Mouse (Mus musculus) mature B cell (primary cell): Measurements from ENCODE around the gene Sertad2.

ENCODE experiments used
- in situ Hi-C: fragments of 300-500 bp; cut with MboI; formaldehyde crosslinking; loops from 2 replicates; pipeline ENCODE4 v1.14.3; 2019

The Sertad2 gene

DNA sequence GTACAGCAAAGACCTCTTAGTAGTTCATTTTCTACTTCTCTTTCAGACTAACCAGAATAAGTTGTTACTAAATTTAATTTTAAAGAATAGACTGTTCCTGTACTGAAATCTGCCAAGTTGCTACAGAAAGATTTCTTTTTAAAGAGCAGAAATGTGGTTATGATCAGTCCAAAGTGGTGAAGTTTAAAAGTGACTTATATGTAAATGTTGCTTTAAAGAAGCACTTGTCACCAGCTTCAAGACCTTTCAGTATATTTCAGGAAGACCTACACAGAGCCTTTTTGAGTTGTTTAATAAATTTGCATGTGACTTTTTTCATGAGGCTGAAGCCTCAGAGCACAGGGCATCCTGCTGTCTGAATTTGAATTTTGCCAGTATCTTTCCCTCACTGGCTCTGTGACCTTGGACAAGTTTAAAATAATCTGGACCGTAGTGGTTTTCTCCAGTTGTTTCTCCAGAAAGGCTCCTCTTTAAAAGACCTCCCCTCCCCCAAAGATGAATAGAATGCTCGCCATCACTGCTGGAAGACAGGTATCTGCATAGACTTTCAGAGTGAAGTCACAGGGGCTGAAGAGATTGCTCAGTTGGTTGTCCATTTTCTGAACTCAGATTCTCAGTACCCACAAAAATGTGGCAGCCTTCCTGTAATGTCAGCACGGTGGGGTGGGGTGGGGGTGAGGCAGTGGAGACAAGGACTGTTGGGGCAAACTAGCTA lies 1.9 kb downstream of the Sertad2 start:
- in situ Hi-C loops: loop anchor here (10.0 kb wide), 1 partner anchor 90 kb away; no protein-coding TSS in a partner anchor

DNA sequence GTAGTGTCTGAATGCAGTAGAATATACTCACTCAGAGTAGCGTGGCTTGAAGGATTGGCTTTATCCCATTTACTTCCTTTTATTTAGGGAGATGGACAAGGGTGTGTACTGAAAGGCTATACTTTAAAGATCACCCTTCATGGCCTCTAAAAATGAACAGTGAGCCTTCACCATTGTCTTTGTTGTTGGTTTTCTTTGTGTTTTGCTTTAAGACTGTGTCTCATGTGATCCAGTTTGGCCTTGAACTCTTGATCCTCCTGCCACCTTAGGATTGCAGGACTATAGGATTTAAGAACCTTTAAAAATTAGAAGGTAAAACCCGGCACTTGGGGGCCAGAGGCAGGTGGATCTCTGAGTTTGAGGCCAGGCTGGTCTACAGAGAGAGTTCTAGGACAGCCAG lies 6.4 kb downstream of the Sertad2 start:
- in situ Hi-C loops: loop anchor here (10.0 kb wide), 1 partner anchor 85 kb away; no protein-coding TSS in a partner anchor

DNA sequence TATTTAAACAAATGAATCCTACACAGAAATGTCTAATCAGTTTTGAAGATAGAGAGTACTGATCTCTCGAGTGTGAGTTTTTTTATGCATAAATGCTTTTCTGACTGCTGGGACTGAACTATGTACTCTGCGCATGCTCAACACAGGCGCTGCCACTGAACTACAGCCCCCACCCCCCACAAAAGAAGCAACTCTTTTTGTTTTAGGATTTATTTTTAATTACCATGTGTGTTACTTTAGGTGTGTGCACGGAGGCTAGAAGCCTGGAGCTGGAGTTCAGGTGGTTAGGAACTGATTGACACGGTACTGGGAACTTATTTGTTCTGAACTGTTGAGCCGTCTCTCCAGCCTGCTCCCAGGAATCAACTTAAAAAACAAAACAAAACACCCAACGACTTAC lies 7.1 kb downstream of the Sertad2 start:
- in situ Hi-C loops: no loop called here

DNA sequence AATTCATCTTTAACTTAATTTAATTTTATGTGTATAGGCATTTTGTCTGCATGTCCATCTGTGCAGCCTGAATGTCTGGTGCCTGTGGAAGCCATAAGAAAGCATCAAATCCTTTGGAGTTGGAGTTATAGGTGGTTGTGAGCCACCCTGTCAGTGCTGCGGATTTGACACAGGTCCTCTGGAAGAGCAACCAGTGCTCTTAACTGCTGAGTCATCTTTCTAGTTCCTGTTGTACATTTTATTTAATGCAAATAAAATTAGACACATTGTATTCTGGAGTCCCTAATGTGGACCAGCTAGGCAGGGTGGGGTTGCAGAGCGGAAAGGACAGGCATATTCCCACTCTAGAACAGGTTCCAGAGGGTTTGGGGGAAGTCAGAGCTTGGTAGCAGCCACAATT lies 9.0 kb downstream of the Sertad2 start:
- in situ Hi-C loops: no loop called here

DNA sequence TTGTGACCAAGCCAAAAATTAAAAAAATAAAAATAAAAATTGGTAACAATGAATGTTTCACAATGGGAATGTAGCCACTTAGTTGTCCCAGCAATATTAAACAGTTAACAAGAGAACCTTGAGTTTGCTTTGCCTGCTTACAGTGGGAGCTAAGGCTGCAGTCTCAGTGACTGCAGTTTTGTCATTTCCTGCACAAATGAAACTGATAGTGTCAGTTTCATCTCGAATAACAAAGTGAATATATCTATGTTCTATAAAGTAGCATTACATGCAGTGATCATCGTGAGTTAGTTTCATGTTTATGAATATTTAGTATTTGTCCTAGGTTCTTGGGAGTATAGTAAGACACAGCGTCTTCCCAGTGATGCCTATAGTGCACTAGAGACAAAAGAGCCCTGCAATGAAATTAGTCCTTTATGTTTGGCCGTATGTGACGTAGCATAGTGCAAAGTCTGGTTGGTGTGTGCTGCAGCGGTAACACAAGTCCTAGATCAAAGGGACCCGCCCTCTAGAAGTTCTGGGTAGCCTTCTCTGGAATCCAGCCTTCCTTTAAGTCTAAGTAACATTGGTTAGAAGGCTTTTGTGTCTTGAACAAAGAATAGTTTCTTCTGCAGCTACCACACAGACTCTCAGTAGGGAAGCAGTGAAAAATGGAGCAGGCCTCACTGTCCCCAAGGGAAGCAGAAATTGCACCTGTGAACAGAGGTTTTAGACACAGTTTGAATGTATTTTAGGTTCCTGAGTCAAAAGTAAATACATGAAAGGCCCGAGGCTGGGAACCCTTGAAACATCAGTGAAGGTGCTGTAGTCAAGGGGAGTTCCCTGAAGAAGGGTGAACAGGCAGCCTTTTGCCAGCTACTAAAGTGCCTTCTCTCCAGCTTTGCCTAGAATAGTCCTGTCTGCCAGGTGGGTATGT lies 10.0 kb downstream of the Sertad2 start:
- in situ Hi-C loops: no loop called here

DNA sequence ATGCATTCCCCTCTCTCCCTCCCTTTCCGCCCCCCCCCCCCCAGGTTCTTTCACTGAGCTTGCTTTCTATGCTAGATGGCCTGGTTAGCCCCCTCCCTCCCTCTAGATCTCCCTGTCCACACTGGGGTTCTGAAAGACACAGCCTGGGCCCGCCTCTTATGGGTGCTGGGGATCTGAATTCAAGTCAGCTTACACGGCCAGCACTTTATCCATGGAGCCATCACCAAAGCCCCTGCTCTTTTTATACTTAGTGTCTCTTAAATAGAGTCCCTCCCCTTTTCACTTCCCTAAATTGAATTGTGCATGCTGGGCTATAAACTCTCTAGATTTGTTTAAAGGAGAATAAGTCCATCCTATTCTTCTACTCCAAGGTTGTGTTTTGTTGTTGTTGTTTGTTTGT lies 12.6 kb downstream of the Sertad2 start:
- in situ Hi-C loops: no loop called here

DNA sequence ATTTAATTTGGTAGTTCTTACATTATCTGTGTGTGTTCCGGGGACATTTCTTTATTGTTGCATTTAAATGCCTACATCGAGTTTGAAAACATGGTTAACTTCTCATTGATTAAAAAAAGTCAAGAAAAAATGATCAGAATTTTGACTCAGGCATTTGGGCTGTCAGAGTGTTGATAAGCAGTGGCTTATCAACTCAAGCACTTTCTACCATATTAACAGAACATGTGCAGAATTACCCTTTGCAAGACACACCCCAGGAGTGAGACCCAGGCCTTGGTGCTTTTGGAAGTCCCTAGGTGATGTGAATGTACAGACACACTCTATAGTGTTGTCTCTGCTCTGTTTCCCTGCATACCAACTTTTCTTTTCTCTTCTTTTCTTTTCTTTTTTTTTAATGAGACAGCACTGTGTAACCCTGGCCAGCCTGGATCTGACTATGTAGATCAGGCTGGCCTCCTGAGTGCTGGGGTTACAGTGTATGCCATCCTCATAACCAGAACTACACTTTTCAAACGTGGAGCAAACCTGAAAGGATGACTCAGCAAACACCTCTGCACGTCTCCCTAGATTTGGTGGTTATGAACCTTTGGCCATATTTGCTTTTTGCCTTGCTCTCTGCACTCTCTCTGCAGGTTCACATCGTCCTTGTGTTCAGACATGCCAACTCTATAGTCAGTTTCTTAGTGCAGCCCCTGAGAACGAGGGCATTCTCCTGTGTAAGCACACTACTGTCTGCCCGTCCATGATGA lies 13.3 kb downstream of the Sertad2 start:
- in situ Hi-C loops: no loop called here

DNA sequence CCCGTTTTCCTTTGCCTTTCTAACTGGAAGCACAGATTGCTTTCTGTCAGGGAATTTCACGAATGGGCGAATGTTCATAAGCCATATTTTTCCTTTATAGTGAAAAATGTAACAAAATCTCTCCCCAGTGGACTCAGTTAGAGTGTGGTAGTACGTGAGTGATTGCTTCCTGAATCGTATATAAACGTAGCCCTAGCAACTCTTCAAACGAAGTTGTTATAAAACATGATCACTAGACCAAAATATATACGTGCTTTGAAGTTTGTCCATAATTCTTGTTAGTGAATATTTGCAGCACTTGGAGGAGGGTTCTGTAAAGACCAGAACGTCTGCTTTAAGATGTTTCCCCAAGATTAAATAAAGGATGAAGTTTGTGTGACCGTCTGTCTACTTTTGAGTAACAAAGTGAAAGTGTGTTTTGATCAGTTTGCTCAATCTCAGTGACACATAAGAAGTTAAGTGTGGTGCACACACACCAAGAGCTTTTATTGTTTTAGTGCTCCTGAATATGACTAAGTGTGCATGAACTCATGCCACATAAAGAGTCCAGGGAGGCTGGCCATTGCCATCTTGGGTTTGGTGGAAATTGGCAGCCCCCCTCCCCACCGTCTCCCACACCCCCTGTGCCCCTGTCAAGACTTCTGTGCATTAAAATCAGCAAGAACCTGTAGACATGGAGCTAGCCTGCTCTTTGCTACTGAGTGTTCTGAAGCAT lies 16.3 kb downstream of the Sertad2 start:
- in situ Hi-C loops: no loop called here

DNA sequence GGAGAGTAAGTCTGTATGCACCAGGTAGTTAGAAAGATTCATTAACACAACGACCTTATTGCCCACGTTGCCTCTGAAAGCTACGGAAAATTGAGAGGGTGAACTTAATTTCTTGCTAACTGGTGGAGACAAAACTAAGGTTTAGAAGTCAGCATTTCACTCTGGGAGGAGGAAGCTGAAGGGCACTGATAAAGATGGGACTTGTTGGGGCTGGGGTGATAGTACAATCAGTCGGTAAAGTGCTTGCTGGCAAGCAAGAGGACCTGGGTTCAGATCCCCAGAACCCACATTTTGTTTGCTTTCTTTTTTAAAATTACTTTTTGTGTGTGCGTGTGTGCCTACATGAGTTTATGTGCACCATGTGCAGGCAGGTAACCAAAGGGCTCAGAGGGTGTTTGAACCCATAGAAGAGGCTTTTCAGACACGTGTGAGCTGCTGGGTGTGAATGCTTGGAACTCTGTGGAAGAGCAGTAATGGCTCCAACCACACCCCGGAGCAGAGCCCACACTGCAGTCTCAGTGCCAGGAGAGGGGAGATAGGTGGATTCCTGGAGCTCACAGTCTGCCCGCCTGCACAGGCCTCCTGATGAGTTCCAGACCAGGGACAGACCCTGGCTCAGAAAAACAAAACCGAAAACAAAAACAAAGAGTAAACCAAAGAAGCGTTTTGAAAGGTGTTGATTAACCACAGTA lies 17.0 kb downstream of the Sertad2 start:
- in situ Hi-C loops: no loop called here

DNA sequence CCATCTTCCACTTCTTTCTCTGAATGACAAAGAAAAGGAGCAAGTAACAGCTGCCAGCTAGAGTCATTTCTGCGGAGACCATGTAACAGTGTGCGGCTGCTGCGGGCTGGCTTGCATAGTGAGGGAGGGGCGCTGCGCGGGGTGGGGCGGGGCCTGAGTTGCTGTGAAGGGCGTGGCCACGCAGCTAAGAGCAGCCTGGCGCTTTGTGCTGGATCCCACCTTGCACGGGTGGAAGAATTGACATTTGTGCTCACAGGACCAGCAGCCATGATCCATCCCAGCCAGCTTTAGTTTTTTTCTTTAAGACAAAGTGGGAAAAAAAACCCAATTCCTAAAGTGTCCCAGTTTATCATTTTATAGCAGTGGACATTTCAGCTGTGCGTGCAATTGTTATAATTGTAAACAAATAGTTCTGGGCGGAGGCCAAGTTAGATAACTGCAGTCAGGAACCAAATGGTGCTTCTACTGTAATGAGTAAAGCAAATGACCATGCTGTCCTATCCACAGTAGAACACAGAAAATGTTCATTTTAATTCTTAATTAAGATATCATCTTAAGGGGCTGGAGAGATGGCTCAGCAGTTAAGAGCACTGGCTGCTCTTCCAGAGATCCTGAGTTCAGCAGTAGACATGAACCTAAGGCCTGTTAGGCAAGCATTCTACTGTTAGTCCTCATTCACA lies 18.4 kb downstream of the Sertad2 start:
- in situ Hi-C loops: no loop called here

DNA sequence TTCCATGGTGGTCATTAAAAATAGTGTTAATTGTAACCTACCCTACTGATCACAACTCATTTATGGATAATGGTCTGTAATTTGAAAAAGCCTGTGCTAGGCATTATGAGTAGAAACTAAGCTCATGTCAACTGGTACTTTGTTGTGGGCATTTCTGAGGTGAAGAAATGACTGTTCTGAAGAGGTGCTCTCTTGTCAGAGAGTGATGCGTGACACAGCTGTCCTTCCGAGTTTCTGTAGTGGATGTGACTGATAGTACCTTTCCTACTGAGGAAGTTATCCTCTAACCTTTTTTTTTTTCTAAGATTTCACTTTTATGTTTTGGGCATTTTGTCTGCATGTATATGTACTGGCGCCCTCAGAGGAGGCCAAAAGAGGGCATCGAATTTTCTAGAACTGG lies 22.0 kb downstream of the Sertad2 start:
- in situ Hi-C loops: no loop called here

DNA sequence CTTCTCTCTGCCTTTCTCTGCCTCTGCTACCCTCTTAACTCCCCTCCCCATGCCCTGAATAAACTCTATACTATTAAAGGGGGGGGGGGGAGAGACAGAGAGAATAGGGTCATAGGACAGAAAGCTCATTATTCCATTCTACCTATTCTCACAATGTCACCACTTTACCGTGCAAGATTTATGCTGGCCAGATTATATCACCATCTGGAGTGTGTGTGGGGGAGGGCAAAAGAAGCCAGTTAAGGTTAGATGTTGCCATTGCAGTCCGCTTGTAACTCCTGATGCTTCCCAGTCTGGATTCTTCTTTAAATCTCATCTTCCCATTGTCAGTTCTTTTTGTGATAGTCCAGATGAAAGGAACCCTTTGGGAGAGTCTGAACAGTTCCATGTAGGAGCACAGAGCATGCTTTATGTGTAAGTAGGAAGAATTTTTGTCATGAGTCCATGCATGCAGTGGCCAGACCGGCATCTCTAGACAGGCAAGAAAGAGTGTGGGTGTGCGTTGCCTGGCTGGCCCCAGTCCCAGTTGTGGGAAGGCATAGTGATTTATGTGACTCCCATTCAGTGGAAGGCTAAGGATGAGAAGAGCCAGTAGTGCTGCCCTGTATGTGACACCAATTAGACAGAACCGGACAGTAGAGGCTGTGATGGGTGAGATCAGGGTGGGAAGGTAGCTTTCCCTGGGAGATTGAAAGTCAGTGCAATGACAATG lies 28.8 kb downstream of the Sertad2 start:
- in situ Hi-C loops: no loop called here

DNA sequence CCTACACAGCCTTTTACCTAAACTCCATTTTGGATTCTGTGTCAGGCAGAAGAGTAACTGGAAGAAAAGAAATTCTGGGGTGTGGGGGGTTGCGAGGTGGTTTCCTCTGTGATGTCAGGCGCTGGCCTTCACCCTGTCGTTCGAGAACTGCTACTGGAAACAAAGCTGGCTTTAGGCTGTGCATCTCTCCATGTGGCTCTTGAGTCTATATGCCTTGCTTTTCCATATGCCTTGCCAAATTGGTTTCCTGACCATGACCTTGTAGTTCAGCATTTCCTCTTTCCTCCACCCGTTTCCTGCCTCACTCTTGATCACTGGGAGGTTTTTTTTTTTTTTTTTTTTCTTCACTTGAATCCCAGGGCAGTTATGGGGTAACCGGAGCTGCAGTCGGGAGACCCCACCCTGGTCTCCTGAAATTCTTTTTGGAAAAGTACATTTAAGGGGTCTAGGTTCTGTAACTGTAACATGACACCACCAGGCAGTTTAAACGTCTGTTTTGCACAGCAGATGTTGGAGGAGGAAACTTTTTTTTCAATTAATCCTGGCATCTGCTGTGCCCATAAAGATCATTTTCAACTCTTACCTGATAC lies 33.1 kb downstream of the Sertad2 start:
- in situ Hi-C loops: no loop called here

DNA sequence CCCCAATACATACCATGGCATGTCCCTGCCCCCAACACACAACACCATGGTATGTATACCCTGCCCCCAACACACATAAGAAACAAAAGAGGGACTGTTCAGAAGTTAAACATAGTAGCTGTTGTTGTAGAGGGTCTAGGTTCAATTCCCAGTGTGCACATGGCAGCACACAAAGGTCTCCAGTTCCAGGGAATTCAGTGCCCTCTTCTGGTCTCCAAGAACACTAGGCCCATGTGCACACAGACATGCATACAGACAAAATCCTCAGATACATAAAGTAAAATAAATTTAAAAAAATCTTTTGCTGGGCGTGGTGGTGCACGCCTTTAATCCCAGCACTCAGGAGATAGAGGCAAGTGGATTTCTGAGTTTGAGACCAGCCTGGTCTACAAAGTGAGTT lies 39.7 kb downstream of the Sertad2 start:
- in situ Hi-C loops: no loop called here

DNA sequence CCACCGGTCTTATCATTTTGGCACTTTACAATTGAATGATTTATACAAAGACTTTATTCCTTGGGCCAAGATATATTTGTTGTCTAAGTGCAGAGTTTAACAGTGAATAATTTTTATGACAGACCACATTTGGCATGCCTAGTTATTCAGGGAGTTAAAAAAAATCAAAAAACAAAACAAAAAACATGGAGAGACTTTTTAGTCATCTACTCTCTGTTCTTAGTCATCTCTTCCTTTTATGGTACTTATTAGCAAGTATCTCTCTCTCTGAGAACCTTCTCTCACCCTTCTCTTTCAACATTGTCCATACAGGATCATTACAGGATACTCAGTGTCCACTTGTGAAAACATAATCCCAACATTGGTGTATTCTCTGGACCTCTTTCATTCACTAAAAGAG lies 42.2 kb downstream of the Sertad2 start:
- in situ Hi-C loops: no loop called here

DNA sequence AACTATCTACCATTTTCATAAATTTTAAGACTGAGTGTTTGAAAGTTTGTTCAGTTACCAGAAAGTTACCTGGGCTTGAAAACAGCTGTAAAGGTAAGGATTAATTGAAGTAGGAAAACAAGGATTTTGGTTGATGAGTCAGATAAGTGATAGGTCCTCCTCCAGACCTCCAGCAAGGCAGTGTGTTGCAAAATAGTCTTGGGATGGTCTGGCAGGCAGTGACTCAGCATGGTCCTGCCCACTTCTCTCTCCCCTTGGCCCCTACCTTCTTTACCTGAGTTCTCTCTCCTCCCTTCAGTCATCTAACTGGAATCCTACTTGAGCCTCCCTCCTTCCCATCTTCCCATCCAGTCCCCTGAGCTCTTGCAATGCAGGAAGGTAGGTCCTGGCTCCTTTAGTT lies 43.1 kb downstream of the Sertad2 start:
- in situ Hi-C loops: no loop called here

DNA sequence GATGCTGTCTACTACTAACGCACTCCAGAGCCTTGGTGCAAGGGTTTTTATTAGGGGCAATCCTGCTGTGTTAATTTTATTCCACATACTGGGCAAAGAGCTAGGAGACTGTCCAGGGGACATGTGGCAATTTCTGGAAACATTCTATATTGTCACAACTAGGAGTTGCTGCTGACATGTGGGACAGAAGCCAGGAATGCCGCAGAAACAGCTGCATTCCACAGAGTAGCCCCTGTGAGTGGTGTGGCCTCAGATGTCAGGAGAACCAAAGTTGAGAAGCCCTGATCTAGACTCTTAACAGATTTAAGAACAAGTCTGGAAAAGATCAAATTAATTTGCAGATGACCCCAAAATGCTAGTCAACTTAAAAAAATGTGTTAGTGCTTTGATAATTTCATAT lies 46.3 kb downstream of the Sertad2 start:
- in situ Hi-C loops: no loop called here

DNA sequence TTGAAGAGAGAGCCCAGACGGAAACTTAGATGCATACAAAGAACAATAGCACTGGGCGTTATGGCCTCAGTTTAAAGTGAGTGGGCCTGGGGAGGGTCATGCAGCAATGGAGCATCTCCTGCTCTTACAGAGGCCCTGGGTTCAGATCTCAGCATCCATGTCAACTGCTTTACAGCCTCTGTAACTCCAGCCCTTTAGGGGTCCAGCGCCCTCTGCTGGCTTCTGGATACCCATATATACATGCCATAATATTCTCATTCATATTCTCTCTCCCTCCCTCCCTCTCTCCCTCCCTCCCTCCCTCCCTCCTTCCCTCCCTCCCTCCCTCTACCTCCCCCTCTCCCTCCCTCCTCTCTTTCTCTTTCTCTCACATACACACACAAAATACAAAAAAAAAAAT lies 49.0 kb downstream of the Sertad2 start:
- in situ Hi-C loops: no loop called here
